Mouse (Mus musculus): ENCODE results near the gene Orai3.

DNA sequence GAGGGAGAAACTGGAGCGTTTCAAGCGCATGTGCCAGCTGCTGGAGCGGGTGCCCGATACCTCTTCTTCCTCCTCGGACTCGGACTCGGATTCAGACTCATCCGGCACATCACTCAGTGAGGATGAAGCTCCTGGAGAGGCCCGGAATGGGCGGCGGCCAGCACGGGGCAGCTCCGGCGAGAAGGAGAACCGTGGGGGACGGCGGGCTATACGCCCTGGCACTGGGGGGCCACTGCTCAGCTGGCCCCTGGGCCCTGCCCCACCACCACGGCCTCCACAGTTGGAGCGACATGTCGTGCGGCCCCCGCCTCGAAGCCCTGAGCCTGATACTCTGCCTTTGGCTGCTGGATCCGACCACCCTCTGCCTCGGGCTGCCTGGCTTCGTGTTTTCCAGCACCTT is 17.5 kb upstream of the Orai3 start:
- TF ChIP-seq MAX (IDR thresholded peaks at IDR 0.05; ENCODE audit: low read length) = no peak
- TF ChIP-seq RCOR1 (IDR thresholded peaks at IDR 0.05; ENCODE audit: low read depth, low read length) = no peak
- no peak for TF ChIP-seq POLR2A (IDR thresholded peaks at IDR 0.05; ENCODE audit: control insufficient read depth in 1 of 2, insufficient read depth in 1 of 2, low read depth in 1 of 2, low read length in 2 of 2, poor library complexity in 1 of 2)
- TF ChIP-seq CTCF (IDR thresholded peaks at IDR 0.05 in 2 of 3, conservative IDR thresholded peaks at IDR 0.05 in 1 of 3; ENCODE audit: control insufficient read depth in 1 of 3, insufficient read depth in 1 of 3, low read depth in 2 of 3, low read length in 3 of 3, poor library complexity in 1 of 3, severe bottlenecking in 1 of 3) = no peak
- no peak for TF ChIP-seq TBP (IDR thresholded peaks at IDR 0.05; ENCODE audit: low read depth, low read length)
- TF ChIP-seq EP300 (IDR thresholded peaks at IDR 0.05; ENCODE audit: low read depth in 1 of 2, low read length in 2 of 2) = no peak
- TF ChIP-seq TCF12 (IDR thresholded peaks at IDR 0.05; ENCODE audit: low read depth, low read length) = no peak
- no peak for TF ChIP-seq GABPA (IDR thresholded peaks at IDR 0.05; ENCODE audit: low read depth, low read length)
- no peak for TF ChIP-seq CHD1 (IDR thresholded peaks at IDR 0.05; ENCODE audit: low read depth, low read length)
- TF ChIP-seq USF1 (IDR thresholded peaks at IDR 0.05; ENCODE audit: low read depth, low read length) = no peak
- no peak for TF ChIP-seq HCFC1 (IDR thresholded peaks at IDR 0.05; ENCODE audit: low read depth, low read length)
